Mouse (Mus musculus): ENCODE measurements around the gene Kcnd3.

The Kcnd3 gene

GRCm38 (mm10) chr3:105451627-105452555 is at the start of gene Kcnd3:
TSS of gene Kcnd3 (plus strand) at chr3:105452330.
- ChIA-PET CTCF (interaction anchor here in 3 of 4 experiments (0.6 to 1.7 kb wide), 7 partner anchors 24 to 694 kb away, joined by 3 to 6 read pairs (median 4); no protein-coding TSS in a partner anchor), POLR2A (interaction anchor here in 2 of 4 experiments (0.7 to 1.5 kb wide), 8 partner anchors 9 to 940 kb away, joined by 3 to 8 read pairs (median 3); partner anchors contain the start of genes Capza1 (in 1 of the 2), Lrig2 (in 1 of the 2), St7l (in 1 of the 2) and Wdr77 (in 1 of the 2))

GRCm38 (mm10) chr3:105402676-105403075 is 49.5 kb upstream of the Kcnd3 start:
- ChIA-PET POLR2A (no interaction called here), CTCF (interaction anchor here in 3 of 4 experiments (0.6 to 1.2 kb wide), 3 partner anchors 11 to 289 kb away, joined by 3 to 9 read pairs (median 4); no protein-coding TSS in a partner anchor)

- POLR2A ChIA-PET = interaction anchor here in 1 of 4 experiments (0.6 kb wide), 1 partner anchor 9 kb away, joined by 3 read pairs; no protein-coding TSS in a partner anchor
Measured at GRCm38 (mm10) chr3:105403410-105404076, 48.6 kb upstream of the Kcnd3 start.

GRCm38 (mm10) chr3:105404077-105404446 is 48.1 kb upstream of the Kcnd3 start:
- POLR2A ChIA-PET = no interaction called here
- CTCF ChIA-PET = interaction anchor here in 3 of 4 experiments (0.5 to 1.2 kb wide), 5 partner anchors 12 to 322 kb away, joined by 3 to 4 read pairs (median 3); no protein-coding TSS in a partner anchor

More at GRCm38 (mm10) chr3:105403410-105404076, 48.6 kb upstream of the Kcnd3 start:
- CTCF ChIA-PET = interaction anchor here in 3 of 4 experiments (0.5 to 1.2 kb wide), 8 partner anchors 10 to 322 kb away, joined by 3 to 9 read pairs (median 3); no protein-coding TSS in a partner anchor

GRCm38 (mm10) chr3:105405516-105405915 is 46.6 kb upstream of the Kcnd3 start:
- CTCF ChIA-PET = no interaction called here
- POLR2A ChIA-PET = no interaction called here

- CTCF ChIA-PET = no interaction called here
Measured at GRCm38 (mm10) chr3:105406036-105406435, 46.1 kb upstream of the Kcnd3 start.

GRCm38 (mm10) chr3:105408211-105408610 is 43.9 kb upstream of the Kcnd3 start:
- ChIA-PET POLR2A (no interaction called here), CTCF (no interaction called here)

More at GRCm38 (mm10) chr3:105406036-105406435, 46.1 kb upstream of the Kcnd3 start:
- POLR2A ChIA-PET = no interaction called here

- ChIA-PET POLR2A (interaction anchor here in 1 of 4 experiments (0.5 kb wide), 1 partner anchor 54 kb away, joined by 4 read pairs; no protein-coding TSS in a partner anchor), CTCF (no interaction called here)
Measured at GRCm38 (mm10) chr3:105410810-105411209, 41.3 kb upstream of the Kcnd3 start.

- ChIA-PET POLR2A (interaction anchor here in 1 of 4 experiments (0.5 kb wide), 1 partner anchor 11 kb away, joined by 4 read pairs; no protein-coding TSS in a partner anchor), CTCF (interaction anchor here in 1 of 4 experiments (0.5 to 0.6 kb wide), 2 partner anchors 33 to 35 kb away, joined by 3 read pairs; no protein-coding TSS in a partner anchor)
Measured at GRCm38 (mm10) chr3:105411776-105412175, 40.4 kb upstream of the Kcnd3 start.

- CTCF ChIA-PET = interaction anchor here in 1 of 4 experiments (0.6 kb wide), 1 partner anchor 35 kb away, joined by 3 read pairs; no protein-coding TSS in a partner anchor
- POLR2A ChIA-PET = interaction anchor here in 2 of 4 experiments (0.5 to 0.7 kb wide), 2 partner anchors 11 to 55 kb away, joined by 3 to 4 read pairs; no protein-coding TSS in a partner anchor
Measured at GRCm38 (mm10) chr3:105412229-105412628, 39.9 kb upstream of the Kcnd3 start.

GRCm38 (mm10) chr3:105412681-105413080 is 39.4 kb upstream of the Kcnd3 start:
- ChIA-PET CTCF (interaction anchor here in 1 of 4 experiments (1.0 kb wide), 1 partner anchor 9 kb away, joined by 4 read pairs; no protein-coding TSS in a partner anchor), POLR2A (interaction anchor here in 1 of 4 experiments (0.7 kb wide), 1 partner anchor 55 kb away, joined by 3 read pairs; no protein-coding TSS in a partner anchor)

- POLR2A ChIA-PET = no interaction called here
- CTCF ChIA-PET = no interaction called here
Measured at GRCm38 (mm10) chr3:105418441-105418840, 33.7 kb upstream of the Kcnd3 start.

GRCm38 (mm10) chr3:105422391-105422790 is 29.7 kb upstream of the Kcnd3 start:
- CTCF ChIA-PET = interaction anchor here (0.6 to 1.3 kb wide), 22 partner anchors 9 to 1993 kb away, joined by 3 to 11 read pairs (median 3); no protein-coding TSS in a partner anchor
- POLR2A ChIA-PET = interaction anchor here in 1 of 4 experiments (1.2 kb wide), 1 partner anchor 9 kb away, joined by 4 read pairs; no protein-coding TSS in a partner anchor

- POLR2A ChIA-PET = interaction anchor here in 1 of 4 experiments (0.7 kb wide), 1 partner anchor 12 kb away, joined by 4 read pairs; no protein-coding TSS in a partner anchor
- CTCF ChIA-PET = interaction anchor here in 2 of 4 experiments (0.6 kb wide), 2 partner anchors 36 to 337 kb away, joined by 3 read pairs; no protein-coding TSS in a partner anchor
Measured at GRCm38 (mm10) chr3:105423427-105423826, 28.7 kb upstream of the Kcnd3 start.

GRCm38 (mm10) chr3:105428586-105428985 is 23.5 kb upstream of the Kcnd3 start:
- POLR2A ChIA-PET = no interaction called here
- CTCF ChIA-PET = interaction anchor here in 1 of 4 experiments (0.9 kb wide), 1 partner anchor 23 kb away, joined by 3 read pairs; no protein-coding TSS in a partner anchor

GRCm38 (mm10) chr3:105436383-105436782 is 15.7 kb upstream of the Kcnd3 start:
- POLR2A ChIA-PET = no interaction called here

GRCm38 (mm10) chr3:105436971-105437370 is 15.2 kb upstream of the Kcnd3 start:
- ChIA-PET CTCF (no interaction called here), POLR2A (no interaction called here)

More at GRCm38 (mm10) chr3:105436383-105436782, 15.7 kb upstream of the Kcnd3 start:
- CTCF ChIA-PET = no interaction called here

GRCm38 (mm10) chr3:105440873-105441495 is 11.1 kb upstream of the Kcnd3 start:
- ChIA-PET POLR2A (interaction anchor here in 1 of 4 experiments (0.6 kb wide), 1 partner anchor 1002 kb away, joined by 3 read pairs; no protein-coding TSS in a partner anchor), CTCF (interaction anchor here in 2 of 4 experiments (0.6 to 1.3 kb wide), 5 partner anchors 11 to 374 kb away, joined by 3 to 8 read pairs (median 3); partner anchors contain the start of gene 4930564D02Rik (in 1 of the 2))
